Mouse (Mus musculus) naive thymus-derived CD4-positive, alpha-beta T cell, adult 2 months (primary cell): ENCODE measurements around the gene Gm20594.

Experiments
- DNase-seq: peaks from one replicate; pipeline ENCODE4 v3.0.0-alpha.2; 2011; ENCODE audit warnings: low read depth

The Gm20594 gene

DNA sequence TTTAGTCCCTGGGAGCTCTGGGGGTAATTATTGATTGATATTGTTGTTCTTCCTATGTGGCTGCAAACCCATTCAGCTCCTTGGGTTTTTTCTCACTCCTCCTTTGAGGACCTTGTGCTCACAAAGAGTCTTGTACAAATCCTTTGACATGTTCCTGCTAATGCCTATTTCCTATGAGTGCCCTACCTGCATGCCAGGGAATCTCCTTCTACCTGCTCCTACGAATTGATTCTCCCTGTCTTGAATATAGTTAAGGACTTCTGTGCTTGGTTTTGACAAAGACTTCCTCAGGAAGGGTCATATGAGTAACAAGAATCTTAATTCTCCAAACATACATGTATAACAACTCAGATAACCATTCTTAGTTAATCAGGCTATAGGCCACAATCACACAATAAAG lies at the start of gene Gm20594:
Gene Gm20594 (plus strand): TSS at position 301 of the 400 bp plus-strand sequence.
- DNase-seq = no peak

DNA sequence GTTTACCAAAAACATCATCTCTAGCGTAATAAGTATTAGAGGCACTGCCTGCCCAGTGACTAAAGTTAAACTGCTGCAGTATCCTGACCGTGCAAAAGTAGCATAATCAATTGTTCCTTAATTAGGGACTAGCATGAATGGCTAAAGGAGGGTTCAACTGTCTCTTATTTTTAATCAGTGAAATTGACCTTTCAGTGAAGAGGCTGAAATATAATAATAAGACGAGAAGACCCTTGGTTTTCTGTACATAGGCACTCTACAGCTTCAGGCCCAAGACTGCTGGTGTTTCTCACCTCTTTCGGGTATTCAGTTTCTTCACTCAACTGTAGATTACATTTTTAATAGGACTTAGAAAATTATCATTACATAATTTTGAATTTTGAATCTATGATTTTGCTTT lies 398 bp downstream of the Gm20594 start:
- DNase-seq = no peak

GRCm38 (mm10) chr6:79833845-79834244 lies 16.1 kb downstream of the Gm20594 start:
- DNase-seq = no peak

- DNase-seq = no peak
Observed at GRCm38 (mm10) chr6:79846829-79847228, 29.1 kb downstream of the Gm20594 start.
